Mouse (Mus musculus) stomach, embryonic 15.5 days (tissue): ENCODE measurements around the gene Borcs6. TPM values are rescaled to one million over a fixed set of nuclear protein-coding genes. Genes with fewer than 3 reads are reported as not detected.

ENCODE experiments used
- ATAC-seq: fragments of 200-750 bp; cut with Nextera tagmentation; 2 replicates; pipeline ENCODE4 v1.8.0; 2017; ENCODE audit warnings: low read depth, moderate number of reproducible peaks, moderate TSS enrichment; ENCODE audit not compliant: insufficient read depth, low FRiP score
- H3K27ac ChIP-seq: fragments of 300-500 bp; sonication (generic); 2 replicates; pipeline ENCODE4 v1.5.1; 2015; ENCODE audit warnings: mild to moderate bottlenecking, inconsistent platforms
- H3K27me3 ChIP-seq: fragments of 300-500 bp; sonication (generic); replicated peaks from 2 replicates; pipeline ENCODE4 v1.6.1; 2015; ENCODE audit warnings: inconsistent platforms
- H3K36me3 ChIP-seq: fragments of 300-500 bp; sonication (generic); 2 replicates; pipeline ENCODE4 v1.6.1; 2015; ENCODE audit warnings: inconsistent platforms
- H3K4me1 ChIP-seq: fragments of 300-500 bp; sonication (generic); 2 replicates; pipeline ENCODE4 v1.6.1; 2015; ENCODE audit warnings: inconsistent platforms
- H3K4me2 ChIP-seq: fragments of 300-500 bp; sonication (generic); 2 replicates; pipeline ENCODE4 v1.6.1; 2015; ENCODE audit warnings: mild to moderate bottlenecking, inconsistent platforms
- H3K4me3 ChIP-seq: fragments of 300-500 bp; sonication (generic); replicated peaks from 2 replicates; pipeline ENCODE4 v1.5.1; 2015; ENCODE audit warnings: inconsistent platforms
- H3K9ac ChIP-seq: fragments of 300-500 bp; sonication (generic); 2 replicates; pipeline ENCODE4 v1.6.1; 2015; ENCODE audit warnings: inconsistent platforms
- H3K9me3 ChIP-seq: fragments of 300-500 bp; sonication (generic); 2 replicates; pipeline ENCODE4 v1.6.1; 2016; ENCODE audit warnings: inconsistent platforms
- WGBS: fragments of 180-500 bp; shearing (Covaris S2); methylation state at CpG from one replicate; pipeline ENCODE4 v1.1.7; 2015; 5-methylcytosine and 5-hydroxymethylcytosine counted together
- polyA plus RNA-seq: library from polyadenylated mRNA; unstranded; fragments of >200 nt; fragmentation: Nextera tagmentation; extraction: Ambion mirVana; gene quantifications from 2 replicates; pipeline ENCODE4 v1.2.1, GENCODE M21; 2015

The Borcs6 gene
- polyA plus RNA-seq, 1 experiment from 2014 or later: 10.7 TPM

DNA sequence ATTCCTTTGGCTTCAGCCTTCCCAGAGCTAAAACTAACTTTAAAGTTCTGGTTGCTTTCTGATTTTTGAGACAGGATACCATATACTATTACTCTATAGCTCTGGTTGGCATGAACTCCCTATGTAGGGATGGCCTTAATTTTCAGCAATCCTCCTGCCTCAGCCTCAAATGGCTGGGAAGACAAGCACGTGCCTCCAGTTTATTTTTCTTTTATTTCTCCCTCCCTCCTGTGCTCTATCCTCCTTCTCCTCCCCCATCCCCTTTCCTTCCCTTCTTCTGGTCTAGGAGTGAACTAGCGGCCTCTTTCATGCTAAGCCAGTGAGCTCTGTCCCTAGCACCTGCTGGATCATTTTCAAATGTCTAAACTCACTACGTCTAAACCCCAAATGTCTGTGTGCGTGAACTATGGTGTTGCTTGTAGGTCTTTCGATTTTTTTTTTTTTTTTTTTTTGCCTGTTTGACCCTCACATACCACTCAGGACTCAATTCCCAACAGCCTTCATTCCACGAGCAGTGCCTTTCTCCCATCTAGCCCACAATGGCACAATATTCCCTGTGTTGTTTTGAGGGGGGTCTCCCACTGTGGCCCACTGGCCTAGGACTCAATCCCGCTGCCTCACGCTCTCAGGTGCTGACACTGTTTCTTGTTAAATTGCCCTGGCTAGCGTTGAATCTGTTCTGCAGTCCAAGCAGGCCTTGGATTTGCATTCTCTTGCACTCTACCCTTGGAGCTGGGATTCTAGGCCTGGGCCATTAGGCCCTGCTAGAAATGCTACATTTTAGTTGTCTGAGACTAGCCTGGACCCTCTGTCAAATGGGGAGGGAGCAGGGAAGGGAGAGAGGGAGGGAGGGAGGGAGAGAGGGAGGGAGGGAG, 5.0 kb downstream of the Borcs6 start:
- Histone ChIP-seq H3K9ac (no peak overlapping the region; the same call in 1 of the 2 replicates), H3K4me1 (peaks cover 24% of the 10 kb centered on the region), H3K36me3 (no peaks in the 10 kb centered on the region), H3K4me3 (peak overlapping the region; percentile 69), H3K27ac (0 out of 2 replicates have a peak overlapping the region, but pooled peaks have one; percentile 79), H3K27me3 (no peaks in the 10 kb centered on the region), H3K9me3 (no peaks in the 10 kb centered on the region), H3K4me2 (peak overlapping the region; percentile 82)
- WGBS: 58% methylated on average over 9 of the region's 9 CpGs
- no peak for ATAC-seq

DNA sequence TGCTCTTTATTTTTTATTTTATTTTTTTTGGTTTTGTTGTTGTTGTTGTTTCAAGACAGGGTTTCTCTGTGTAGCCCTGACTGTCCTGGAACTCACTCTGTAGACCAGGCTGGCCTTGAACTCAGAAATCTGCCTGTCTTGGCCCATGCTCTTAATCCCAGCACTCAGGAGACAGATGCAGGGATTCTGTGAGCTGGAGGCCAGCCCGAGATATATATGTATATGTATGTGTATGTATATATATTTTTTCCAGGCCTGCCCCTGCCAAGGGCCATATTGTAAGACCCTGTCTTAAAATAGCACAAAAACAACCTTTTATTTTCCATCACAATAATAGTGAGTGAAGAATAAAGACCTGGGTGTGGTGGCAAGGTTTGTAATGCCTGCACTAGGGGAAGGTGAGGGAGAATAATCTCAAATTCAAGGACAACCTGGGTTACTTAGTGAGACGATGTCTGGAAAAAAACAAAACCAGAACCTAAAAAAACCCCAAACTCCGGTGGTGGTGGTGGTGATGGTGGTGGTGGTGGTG, 5.9 kb downstream of the Borcs6 start:
- no peak for ATAC-seq
- H3K9me3 ChIP-seq: no peaks in the 10 kb centered on the region
- WGBS: 53% methylated on average over 3 of the region's 3 CpGs
- no peaks in the 10 kb centered on the region for H3K36me3 ChIP-seq
- no peak overlapping the region for H3K9ac ChIP-seq
- peak overlapping the region; percentile 58 for H3K4me2 ChIP-seq
- H3K4me3 ChIP-seq: no peak overlapping the region
- H3K27ac ChIP-seq: no peak overlapping the region
- H3K4me1 ChIP-seq: peaks cover 28% of the 10 kb centered on the region
- no peaks in the 10 kb centered on the region for H3K27me3 ChIP-seq

DNA sequence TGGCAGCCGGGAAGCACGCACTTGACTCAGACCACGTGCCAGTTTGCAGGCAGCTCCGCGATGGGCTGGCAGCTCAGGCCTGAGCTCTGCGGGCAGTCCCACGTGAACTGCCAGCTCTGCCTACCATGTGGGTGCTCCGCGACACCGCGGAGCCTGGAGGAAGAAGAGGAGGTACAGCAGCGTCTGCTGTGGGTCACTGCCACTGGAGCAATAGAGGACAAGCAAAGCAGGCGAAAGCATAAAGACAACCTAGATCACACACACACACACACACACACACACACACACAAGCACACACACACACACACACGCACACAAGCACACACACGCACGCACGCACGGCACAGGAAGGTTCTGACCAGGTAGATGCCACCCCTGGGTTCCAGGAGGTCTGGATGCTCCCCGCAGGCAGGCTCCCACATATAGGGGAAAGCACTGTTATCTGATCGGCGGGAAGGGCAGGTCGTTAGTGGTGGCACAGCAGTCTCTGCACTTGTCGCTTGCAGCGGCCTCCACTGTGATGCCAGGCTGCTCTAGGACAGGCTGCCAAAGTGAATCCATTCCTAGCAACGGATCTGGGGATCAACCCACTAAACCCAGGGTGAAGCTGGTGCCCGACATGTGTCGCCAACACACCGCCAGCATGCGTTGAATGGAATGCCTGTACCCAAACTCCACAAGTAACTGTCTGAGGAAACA, 6.8 kb downstream of the Borcs6 start:
- WGBS: 2% methylated on average over 29 of the region's 29 CpGs
- H3K4me2 ChIP-seq: peak overlapping the region; percentile 58
- H3K4me3 ChIP-seq: peak overlapping the region; percentile 26
- no peak overlapping the region for H3K9ac ChIP-seq
- no peaks in the 10 kb centered on the region for H3K9me3 ChIP-seq
- H3K27ac ChIP-seq: no peak overlapping the region
- peaks cover 24% of the 10 kb centered on the region for H3K4me1 ChIP-seq
- H3K27me3 ChIP-seq: no peaks in the 10 kb centered on the region
- no peak for ATAC-seq
- no peaks in the 10 kb centered on the region for H3K36me3 ChIP-seq

DNA sequence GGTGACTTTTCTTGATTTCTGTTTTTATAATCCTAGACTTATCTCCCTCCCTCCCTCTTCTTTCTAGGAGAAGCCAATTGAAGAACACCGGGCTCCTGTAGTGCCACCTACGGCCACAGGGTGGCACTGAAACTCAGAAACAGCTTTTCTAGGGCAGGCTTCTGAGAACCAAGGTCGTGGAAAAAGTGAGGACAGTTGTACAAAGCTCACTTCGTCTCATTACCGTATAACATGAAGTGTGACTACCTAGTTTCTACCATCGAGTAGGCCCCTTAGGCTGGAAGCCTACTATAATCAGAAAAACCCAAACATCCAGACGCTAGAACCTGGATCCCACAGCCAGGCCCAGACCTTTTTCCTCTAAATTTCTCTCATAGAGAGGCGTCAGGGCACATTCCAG, 7.4 kb downstream of the Borcs6 start:
- no peak for ATAC-seq
- Histone ChIP-seq H3K9me3 (no peaks in the 10 kb centered on the region), H3K4me3 (peak overlapping the region; percentile 26), H3K4me2 (peak overlapping the region; percentile 58), H3K27me3 (no peaks in the 10 kb centered on the region), H3K4me1 (peaks cover 27% of the 10 kb centered on the region), H3K9ac (no peak overlapping the region), H3K36me3 (no peaks in the 10 kb centered on the region), H3K27ac (peak overlapping the region; percentile 63)
- WGBS: 10% methylated on average over 8 of the region's 8 CpGs

DNA sequence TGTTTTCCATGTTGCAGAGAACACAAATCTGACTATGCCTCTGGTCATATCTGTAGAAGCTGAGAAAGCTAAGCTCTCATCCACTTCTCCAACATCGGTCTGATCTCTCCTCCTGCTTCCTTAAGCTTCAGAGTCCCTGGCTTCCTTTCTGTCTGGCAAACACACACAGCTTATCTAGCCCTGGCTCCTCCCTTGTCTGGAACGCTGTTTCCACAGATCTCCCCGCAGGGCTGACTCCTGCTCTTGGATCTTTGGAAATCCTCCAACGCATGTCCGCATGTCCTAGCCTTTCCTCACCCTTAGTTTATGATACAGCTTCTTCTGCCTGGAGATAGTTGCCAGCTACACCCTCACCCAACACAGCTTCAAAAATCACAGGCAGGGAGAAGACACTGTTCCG, 8.1 kb downstream of the Borcs6 start:
- peak overlapping the region; percentile 63 for H3K27ac ChIP-seq
- no peak overlapping the region for H3K4me3 ChIP-seq
- ATAC-seq: no peak
- no peak overlapping the region for H3K4me2 ChIP-seq
- no peaks in the 10 kb centered on the region for H3K9me3 ChIP-seq
- no peaks in the 10 kb centered on the region for H3K27me3 ChIP-seq
- H3K9ac ChIP-seq: no peak overlapping the region
- no peaks in the 10 kb centered on the region for H3K36me3 ChIP-seq
- 46% methylated on average over 6 of the region's 6 CpGs for WGBS
- peaks cover 33% of the 10 kb centered on the region for H3K4me1 ChIP-seq

DNA sequence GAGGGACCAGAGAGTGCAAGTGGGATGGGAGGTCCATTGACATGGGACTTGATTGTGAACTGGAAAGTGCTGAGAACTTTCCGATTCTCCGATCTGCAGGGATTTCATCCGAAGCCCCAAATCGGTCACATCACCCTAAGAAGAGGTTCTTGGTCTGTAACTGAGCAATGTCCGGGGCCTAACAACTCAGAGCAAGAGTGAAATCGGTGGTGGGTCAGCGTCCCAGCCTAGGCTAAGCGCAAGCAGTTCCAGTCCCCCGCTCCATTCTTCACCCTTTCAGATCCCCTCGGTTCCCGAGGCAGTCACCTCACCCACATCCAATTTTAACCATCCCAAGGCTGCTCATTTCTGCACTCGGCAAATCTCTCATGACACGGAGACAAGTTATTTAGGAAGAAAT, 10.6 kb downstream of the Borcs6 start:
- H3K4me3 ChIP-seq: peak overlapping the region; percentile 63
- H3K27ac ChIP-seq: peak overlapping the region; percentile 92
- H3K9ac ChIP-seq: peak overlapping the region; percentile 68
- H3K36me3 ChIP-seq: no peaks in the 10 kb centered on the region
- no peaks in the 10 kb centered on the region for H3K9me3 ChIP-seq
- no peak for ATAC-seq
- WGBS: under 1% methylated on average over 13 of the region's 13 CpGs
- H3K27me3 ChIP-seq: no peaks in the 10 kb centered on the region
- peak overlapping the region; percentile 90 for H3K4me2 ChIP-seq
- H3K4me1 ChIP-seq: peaks cover 40% of the 10 kb centered on the region

DNA sequence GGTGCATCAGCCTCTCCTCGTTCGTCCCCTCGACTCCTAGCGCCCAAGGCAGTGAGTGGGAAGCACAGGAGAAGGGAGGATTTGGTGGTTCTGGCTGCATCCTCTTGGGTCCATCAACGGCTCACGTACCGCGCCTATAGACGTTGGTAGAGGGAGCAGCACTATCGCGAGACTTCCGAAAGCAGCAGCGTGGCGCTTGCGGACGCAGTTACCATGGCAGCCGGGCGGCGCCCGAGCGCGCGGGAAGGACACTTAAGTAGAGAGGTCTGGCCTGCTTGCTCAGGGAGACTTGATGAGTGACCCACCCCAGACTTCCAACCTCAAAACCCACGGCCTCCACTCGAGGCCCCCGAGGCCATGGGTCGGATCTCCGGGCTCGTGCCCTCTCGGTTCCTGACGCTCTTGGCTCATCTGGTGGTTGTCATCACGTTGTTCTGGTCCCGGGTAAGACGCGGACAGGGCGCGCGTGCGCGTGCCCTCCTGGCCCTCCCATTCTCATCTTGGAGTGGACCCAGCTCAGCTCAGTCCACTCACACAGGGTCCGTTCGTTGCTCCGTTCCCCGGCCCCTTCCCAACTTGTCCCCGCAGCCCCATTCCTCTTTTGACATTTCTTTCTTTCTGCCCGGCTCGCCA, 11.2 kb downstream of the Borcs6 start, which contains the start of gene Tmem107:
TSS of gene Tmem107 (plus strand) at position 217 of the 633 bp plus-strand sequence.
- Histone ChIP-seq H3K4me2 (peak within 1 kb of the TSS; percentile 90), H3K9me3 (no peaks in the 10 kb centered on the region), H3K9ac (peak within 1 kb of the TSS; percentile 68), H3K36me3 (no peaks in the 10 kb centered on the region), H3K27ac (peak within 1 kb of the TSS; percentile 92), H3K4me3 (peak within 1 kb of the TSS; percentile 63), H3K27me3 (no peaks in the 10 kb centered on the region), H3K4me1 (peaks cover 40% of the 10 kb centered on the region)
- WGBS: under 1% methylated on average over 47 of the region's 47 CpGs
- peak; percentile 86 for ATAC-seq

DNA sequence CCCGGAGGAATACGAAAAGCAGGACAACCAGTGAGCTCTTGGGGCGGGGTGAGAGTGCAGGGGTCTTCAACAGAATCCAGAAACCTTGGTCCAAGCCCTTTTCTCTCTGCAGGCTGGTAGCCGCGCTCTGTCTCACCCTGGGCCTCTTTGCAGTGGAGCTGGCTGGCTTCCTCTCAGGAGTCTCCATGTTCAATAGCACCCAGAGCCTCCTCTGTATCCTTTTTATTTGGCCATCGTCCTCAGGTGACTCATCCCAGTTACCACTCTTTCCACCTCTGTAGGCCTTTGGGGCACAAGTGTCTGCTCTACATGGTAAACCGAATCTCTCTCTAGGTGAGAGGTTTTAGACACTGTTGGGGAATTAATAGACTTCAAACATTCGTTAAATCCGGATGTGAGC, 11.7 kb downstream of the Borcs6 start:
- H3K4me3 ChIP-seq: peak overlapping the region; percentile 63
- ATAC-seq: no peak
- H3K27me3 ChIP-seq: no peaks in the 10 kb centered on the region
- peak overlapping the region; percentile 90 for H3K4me2 ChIP-seq
- WGBS: 27% methylated on average over 9 of the region's 9 CpGs
- no peaks in the 10 kb centered on the region for H3K36me3 ChIP-seq
- no peaks in the 10 kb centered on the region for H3K9me3 ChIP-seq
- H3K9ac ChIP-seq: peak overlapping the region; percentile 59
- peaks cover 40% of the 10 kb centered on the region for H3K4me1 ChIP-seq
- H3K27ac ChIP-seq: peak overlapping the region; percentile 92

DNA sequence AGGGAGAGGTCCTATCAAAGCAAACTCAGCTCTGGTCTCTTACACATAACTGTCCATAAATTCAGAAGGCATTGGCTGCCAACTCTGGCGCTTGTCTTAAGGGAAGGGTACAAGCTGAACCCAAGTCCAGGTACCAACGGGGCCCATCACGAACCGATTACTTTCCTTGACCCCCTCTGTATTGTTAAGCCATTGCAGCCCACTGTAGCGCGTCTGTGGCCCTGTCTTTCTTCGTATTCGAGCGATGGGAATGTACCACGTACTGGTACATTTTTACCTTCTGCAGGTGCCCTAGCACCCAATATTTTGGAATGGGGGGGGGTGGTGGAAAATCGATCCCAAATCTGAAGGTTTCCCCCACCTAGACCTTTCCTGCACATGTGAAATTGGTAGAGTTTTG, 12.7 kb downstream of the Borcs6 start:
- Histone ChIP-seq H3K4me3 (peak overlapping the region; percentile 32; the same call in 1 of the 2 replicates), H3K27ac (peak overlapping the region; percentile 93; the same call in 1 of the 2 replicates), H3K27me3 (no peaks in the 10 kb centered on the region), H3K36me3 (no peaks in the 10 kb centered on the region), H3K4me2 (peak overlapping the region; percentile 50), H3K9me3 (no peaks in the 10 kb centered on the region), H3K9ac (no peak overlapping the region), H3K4me1 (peaks cover 32% of the 10 kb centered on the region)
- ATAC-seq: no peak
- WGBS: 87% methylated on average over 11 of the region's 11 CpGs

DNA sequence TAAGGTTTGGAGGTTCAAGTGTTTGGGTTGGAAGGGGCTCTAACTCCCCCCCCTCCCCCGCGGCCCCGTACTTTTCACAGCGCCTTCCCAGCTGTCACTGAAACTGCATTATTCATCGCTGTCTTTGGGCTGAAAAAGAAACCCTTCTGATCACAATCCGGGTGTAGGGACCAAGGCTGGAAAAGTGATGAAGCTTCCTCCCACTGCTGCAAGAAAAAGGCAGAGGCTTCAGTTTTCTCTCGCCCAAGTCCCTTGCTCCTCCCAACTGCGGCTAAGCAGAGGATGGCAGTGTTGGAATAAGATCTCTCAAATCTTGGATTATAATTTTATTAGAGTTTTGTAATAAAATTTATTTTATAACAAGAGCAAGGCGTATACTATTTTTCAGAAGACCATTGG, 13.1 kb downstream of the Borcs6 start:
- H3K4me2 ChIP-seq: peak overlapping the region; percentile 50
- peak overlapping the region; percentile 32 for H3K4me3 ChIP-seq
- no peaks in the 10 kb centered on the region for H3K9me3 ChIP-seq
- ATAC-seq: no peak
- H3K27me3 ChIP-seq: no peaks in the 10 kb centered on the region
- peaks cover 29% of the 10 kb centered on the region for H3K4me1 ChIP-seq
- H3K9ac ChIP-seq: no peak overlapping the region; the same call in 1 of the 2 replicates
- H3K27ac ChIP-seq: peak overlapping the region; percentile 93
- no peaks in the 10 kb centered on the region for H3K36me3 ChIP-seq
- WGBS: 10% methylated on average over 9 of the region's 9 CpGs

DNA sequence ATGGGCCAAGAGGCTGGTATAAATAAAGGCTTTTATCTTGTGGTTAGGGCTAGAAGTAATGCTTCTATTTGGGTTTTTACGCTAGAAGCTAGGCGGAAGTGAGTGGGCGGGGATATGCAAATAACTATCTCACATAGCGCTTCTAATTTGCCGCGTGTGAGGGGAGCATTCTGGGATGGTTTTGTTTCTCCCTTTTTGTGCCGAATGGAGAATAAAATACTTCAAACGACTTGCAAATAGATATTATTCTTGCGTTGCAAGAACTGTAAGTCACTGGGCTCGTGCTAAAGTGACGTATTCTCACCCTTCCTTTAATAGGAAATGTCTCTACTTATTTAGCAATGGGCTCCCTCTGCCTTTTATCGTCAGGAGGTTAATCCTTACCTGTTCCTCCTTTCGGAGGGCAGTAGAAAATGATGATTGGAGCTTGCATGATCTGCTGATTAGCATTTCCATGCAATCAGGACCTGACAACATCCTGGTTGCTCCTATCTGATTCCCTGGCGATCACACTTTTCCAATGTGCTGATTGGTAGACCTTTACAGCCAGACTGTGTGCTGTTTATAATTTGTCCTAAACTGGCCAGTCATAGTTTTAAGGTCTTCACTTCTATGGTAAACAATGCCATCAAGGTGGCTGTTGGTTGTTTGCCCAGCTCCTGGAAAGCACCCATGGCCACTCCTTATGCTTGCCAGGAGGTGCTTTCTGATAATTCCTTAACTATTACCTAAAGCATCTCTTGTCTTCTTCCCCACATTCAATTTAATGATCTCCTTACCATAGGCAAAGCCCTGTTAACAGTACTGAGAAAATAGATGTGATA, 13.8 kb downstream of the Borcs6 start:
- Histone ChIP-seq H3K9ac (peak overlapping the region; percentile 48; the same call in 1 of the 2 replicates), H3K4me2 (peak overlapping the region; percentile 50), H3K27me3 (no peaks in the 10 kb centered on the region), H3K4me3 (peak overlapping the region; percentile 32), H3K36me3 (no peaks in the 10 kb centered on the region), H3K4me1 (peaks cover 28% of the 10 kb centered on the region), H3K9me3 (no peaks in the 10 kb centered on the region), H3K27ac (peak overlapping the region; percentile 93)
- ATAC-seq: peak; percentile 59
- under 1% methylated on average over 14 of the region's 14 CpGs for WGBS
